Comparison of ENCODE assay signal across 31 mouse cellular contexts in the genomic region with DNA sequence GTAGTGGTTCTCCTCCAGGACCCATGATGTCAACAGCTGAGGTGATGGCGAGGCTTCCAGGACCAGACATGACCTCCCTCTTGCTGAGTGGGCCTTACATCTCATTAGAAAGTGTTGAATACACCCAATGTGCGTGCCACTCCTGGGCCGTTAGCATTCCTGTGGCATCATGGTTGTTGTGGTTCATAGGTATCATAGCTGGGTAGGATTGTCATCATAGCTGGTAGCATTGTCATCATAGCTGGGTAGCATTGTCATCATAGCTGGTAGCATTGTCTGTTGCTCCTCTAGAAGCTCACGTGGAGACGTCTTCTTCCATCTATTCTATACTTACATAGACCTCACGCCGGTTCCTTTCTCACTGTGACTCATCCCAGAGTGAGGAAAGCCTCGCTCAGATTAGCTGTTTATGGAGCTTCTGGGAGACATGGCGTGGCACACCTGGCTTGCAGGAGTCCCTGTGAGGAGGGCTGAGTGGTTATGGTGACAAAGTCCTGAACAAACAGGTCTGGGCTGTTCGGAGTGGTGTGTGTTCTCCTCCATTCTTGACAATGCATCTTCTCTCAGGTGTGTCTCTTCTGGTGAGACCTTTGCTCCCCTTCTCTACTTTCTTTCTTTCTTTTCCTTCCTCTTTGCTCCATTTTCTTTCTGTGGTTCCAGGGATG. TPM values are rescaled to one million over a fixed set of nuclear protein-coding genes. Genes with fewer than 3 reads are reported as not detected.
DNase-seq lines count a peak whose midpoint lies in the region; ATAC-seq and TF ChIP-seq lines count a peak whose summit lies in the region.
"Had no signal": no experiment of that assay in that cellular context is flagged by ENCODE, and none has a peak within 500 bp of the region (broad histone marks: within the 10 kb centered on the region; RNA-seq: fewer than 3 reads in every experiment).

No protein-coding gene starts in this region.

- no peak overlapping the region for H3K27ac ChIP-seq in kidney, embryonic 14.5 days (ENCODE audit: low read depth, low read length)
- peak overlapping the region; percentile 45 for H3K27ac ChIP-seq in intestine, embryonic 16.5 days (ENCODE audit: low read length)
- peak overlapping the region; percentile 82 for H3K27ac ChIP-seq in stomach, postnatal 0 days (replicated peaks)
- H3K27ac ChIP-seq: forebrain, embryonic 15.5 days; heart, adult 2 months; heart, embryonic 13.5 days; hindbrain, embryonic 13.5 days; limb, embryonic 13.5 days; liver, embryonic 12.5 days; midbrain, embryonic 15.5 days; neural tube, embryonic 13.5 days had no signal

- H3K9ac ChIP-seq in kidney, embryonic 14.5 days (ENCODE audit: low read depth, low read length) = no peak overlapping the region
- no peak overlapping the region for H3K9ac ChIP-seq in intestine, embryonic 16.5 days (ENCODE audit: low read depth, low read length)
- H3K9ac ChIP-seq in stomach, postnatal 0 days (ENCODE audit: low read length) = no peak overlapping the region
- H3K9ac ChIP-seq: forebrain, embryonic 15.5 days; heart, embryonic 13.5 days; hindbrain, embryonic 13.5 days; limb, embryonic 13.5 days; liver, embryonic 12.5 days; midbrain, embryonic 15.5 days; neural tube, embryonic 13.5 days had no signal

- peak; percentile 13 for DNase-seq in cerebellum, adult 11-12 months
- DNase-seq in kidney, postnatal 4 days = no peak
- DNase-seq in stomach, postnatal 0 days (ENCODE audit: low spot score) = peak; percentile 48
- no peak for DNase-seq in urinary bladder, postnatal 14 days (ENCODE audit: low spot score)
- no peak for DNase-seq in heart, postnatal 25 days (ENCODE audit: low spot score)
- DNase-seq: adrenal gland, postnatal 10 days; cerebellum, postnatal 14 days; gastrocnemius, postnatal 36 days; heart, adult 2 months; heart, postnatal 36 days; kidney, adult 9 months; kidney, postnatal 25 days; layer of hippocampus, postnatal 36 days; lung, adult 18-20 months; lung, postnatal 10 days; retina, postnatal 1 day; right cerebral cortex, postnatal 25 days had no signal

- no peak for TF ChIP-seq EP300 in stomach, postnatal 0 days (optimal IDR thresholded peaks at IDR 0.05)

- no peak for TF ChIP-seq CTCF in stomach, postnatal 0 days (IDR thresholded peaks at IDR 0.05; ENCODE audit: low read depth)

- intact Hi-C loops in heart, postnatal 25 days (cut with DNase I) = no loop called here

- no peak overlapping the region for H3K4me2 ChIP-seq in kidney, embryonic 14.5 days (replicated peaks; ENCODE audit: low read depth, low read length)
- peak overlapping the region; percentile 22; the same call in 1 of the 2 replicates for H3K4me2 ChIP-seq in intestine, embryonic 16.5 days (ENCODE audit: low read depth, low read length)
- H3K4me2 ChIP-seq in stomach, postnatal 0 days (replicated peaks; ENCODE audit: low read depth) = no peak overlapping the region
- H3K4me2 ChIP-seq: forebrain, embryonic 15.5 days; heart, embryonic 13.5 days; hindbrain, embryonic 13.5 days; limb, embryonic 13.5 days; liver, embryonic 12.5 days; midbrain, embryonic 15.5 days; neural tube, embryonic 13.5 days had no signal

- no peaks in the 10 kb centered on the region for H3K9me3 ChIP-seq in kidney, embryonic 14.5 days (ENCODE audit: control insufficient read depth, low read length)
- no peaks in the 10 kb centered on the region for H3K9me3 ChIP-seq in intestine, embryonic 16.5 days (ENCODE audit: control insufficient read depth, low read length)
- no peaks in the 10 kb centered on the region for H3K9me3 ChIP-seq in stomach, postnatal 0 days (ENCODE audit: control insufficient read depth, low read length)
- H3K9me3 ChIP-seq: forebrain, embryonic 15.5 days; heart, embryonic 13.5 days; hindbrain, embryonic 13.5 days; limb, embryonic 13.5 days; liver, embryonic 12.5 days; midbrain, embryonic 15.5 days; neural tube, embryonic 13.5 days had no signal

- no peak for ATAC-seq in cerebellum, adult (ENCODE audit: insufficient number of reproducible peaks, low FRiP score, low TSS enrichment)
- ATAC-seq in kidney, embryonic 14.5 days (ENCODE audit: low FRiP score, low TSS enrichment) = 0 out of 2 replicates have a peak, but pooled peaks have one; percentile 11
- peak; percentile 83 for ATAC-seq in intestine, embryonic 16.5 days
- ATAC-seq in stomach, postnatal 0 days (ENCODE audit: low FRiP score, low TSS enrichment) = peak; percentile 64
- ATAC-seq: forebrain, embryonic 15.5 days; inflammation-experienced regulatory T-cells, adult 6 months; liver, embryonic 12.5 days; midbrain, embryonic 15.5 days had no signal

- no peaks in the 10 kb centered on the region for H3K36me3 ChIP-seq in kidney, embryonic 14.5 days (ENCODE audit: control insufficient read depth, insufficient read depth, low read length)
- no peaks in the 10 kb centered on the region for H3K36me3 ChIP-seq in intestine, embryonic 16.5 days (ENCODE audit: control insufficient read depth, insufficient read depth, low read length)
- H3K36me3 ChIP-seq in stomach, postnatal 0 days (ENCODE audit: control insufficient read depth, insufficient read depth, low read length) = no peaks in the 10 kb centered on the region
- H3K36me3 ChIP-seq: forebrain, embryonic 15.5 days; heart, embryonic 13.5 days; hindbrain, embryonic 13.5 days; limb, embryonic 13.5 days; liver, embryonic 12.5 days; midbrain, embryonic 15.5 days; neural tube, embryonic 13.5 days had no signal

- H3K4me3 ChIP-seq in kidney, embryonic 14.5 days (ENCODE audit: low read length) = no peak overlapping the region
- no peak overlapping the region for H3K4me3 ChIP-seq in intestine, embryonic 16.5 days (ENCODE audit: low read length)
- no peak overlapping the region for H3K4me3 ChIP-seq in stomach, postnatal 0 days (ENCODE audit: low read depth, low read length)
- H3K4me3 ChIP-seq: forebrain, embryonic 15.5 days; heart, adult 2 months; heart, embryonic 13.5 days; hindbrain, embryonic 13.5 days; limb, embryonic 13.5 days; liver, embryonic 12.5 days; midbrain, embryonic 15.5 days; neural tube, embryonic 13.5 days had no signal

- WGBS in kidney, embryonic 14.5 days = 93% methylated on average over 10 of the region's 10 CpGs
- 79% methylated on average over 10 of the region's 10 CpGs for WGBS in intestine, embryonic 16.5 days
- WGBS in stomach, postnatal 0 days = 75% methylated on average over 10 of the region's 10 CpGs

- H3K27me3 ChIP-seq in kidney, embryonic 14.5 days (ENCODE audit: control insufficient read depth, insufficient read depth, low read length) = no peaks in the 10 kb centered on the region
- H3K27me3 ChIP-seq in intestine, embryonic 16.5 days (replicated peaks; ENCODE audit: control insufficient read depth, insufficient read depth, low read length) = 0 out of 2 replicates have a peak, but pooled peaks cover 3% of the 10 kb centered on the region
- no peaks in the 10 kb centered on the region for H3K27me3 ChIP-seq in stomach, postnatal 0 days (ENCODE audit: control insufficient read depth, insufficient read depth, low read length)
- H3K27me3 ChIP-seq: forebrain, embryonic 15.5 days; heart, embryonic 13.5 days; hindbrain, embryonic 13.5 days; limb, embryonic 13.5 days; liver, embryonic 12.5 days; midbrain, embryonic 15.5 days; neural tube, embryonic 13.5 days had no signal

- no peaks in the 10 kb centered on the region for H3K4me1 ChIP-seq in kidney, embryonic 14.5 days (ENCODE audit: control insufficient read depth, insufficient read depth, low read length)
- H3K4me1 ChIP-seq in intestine, embryonic 16.5 days (ENCODE audit: control insufficient read depth, insufficient read depth, low read length) = peaks cover 35% of the 10 kb centered on the region
- H3K4me1 ChIP-seq in stomach, postnatal 0 days (replicated peaks; ENCODE audit: control insufficient read depth, insufficient read depth) = peaks cover 5% of the 10 kb centered on the region; the same call in 1 of the 2 replicates

RNA-seq across cellular contexts. Expression of gene Cfap97d2, which starts 10.4 kb away (rescaled TPM):
- polyA plus RNA-seq in kidney, embryonic 14.5 days (2014; fragmentation: Nextera tagmentation; extraction: Ambion mirVana) = 0.11 TPM in 1 of 2 replicates, not detected in the other
- polyA plus RNA-seq in intestine, embryonic 16.5 days (2015; fragmentation: Nextera tagmentation; extraction: Ambion mirVana) = 0.18 TPM in 1 of 2 replicates, not detected in the other
- polyA plus RNA-seq in stomach, postnatal 0 days (2015; fragmentation: Nextera tagmentation; extraction: Ambion mirVana) = 0.13 and 0.17 TPM in 2 replicates
- total RNA-seq in heart, postnatal 25 days (2021) = not detected
- total RNA-seq: ES-E14; gastrocnemius, postnatal 36 days; heart, postnatal 36 days; megakaryocyte-erythroid progenitor cell, adult 5-6 weeks had no signal
- polyA plus RNA-seq: heart, embryonic 13.5 days; inflammation-experienced regulatory T-cells, adult 6 months; limb, embryonic 13.5 days; liver, embryonic 12.5 days; thymus, postnatal 0 days had no signal

RNA-seq across cellular contexts. Expression of gene Rasa3, which starts 17.9 kb away (rescaled TPM):
- polyA plus RNA-seq in kidney, embryonic 14.5 days (2014; fragmentation: Nextera tagmentation; extraction: Ambion mirVana) = 8.0 and 20.2 TPM in 2 replicates
- polyA plus RNA-seq in intestine, embryonic 16.5 days (2015; fragmentation: Nextera tagmentation; extraction: Ambion mirVana) = 20.7 and 21.3 TPM in 2 replicates
- 12.0 and 12.4 TPM in 2 replicates for polyA plus RNA-seq in stomach, postnatal 0 days (2015; fragmentation: Nextera tagmentation; extraction: Ambion mirVana)
- 10 to 100 TPM; 14.8 to 19.8 TPM for total RNA-seq in heart, postnatal 25 days (2021)

Comparison
In these comparisons a context has a peak if more than half of its experiments do, and no peak if none do; other contexts are left out.
1. DNase-seq: peak in cerebellum, adult 11-12 months (single experiment) and stomach, postnatal 0 days (single experiment); none in kidney, postnatal 4 days (0 of 2), urinary bladder, postnatal 14 days (single experiment) and heart, postnatal 25 days (single experiment).